Mouse (Mus musculus) CH12.LX (cell line): ENCODE measurements around the gene Slc6a20b.

Experiments
- CTCF ChIP-seq, 2 experiments: IDR thresholded peaks in 1 of 2; conservative IDR thresholded peaks in 1 of 2; 2 replicates each; pipeline ENCODE4 v1.5.1; 2011 to 2012; ENCODE audit warnings: low read depth in 2 of 2, low read length in 2 of 2, improper control_type of control experiment in 1 of 2, inconsistent platforms in 1 of 2, mild to moderate bottlenecking in 1 of 2, moderate library complexity in 1 of 2
- ELF1 ChIP-seq: IDR thresholded peaks from 2 replicates; pipeline ENCODE4 v1.6.1; 2014; ENCODE audit warnings: low read depth, mild to moderate bottlenecking, inconsistent platforms, low read length, improper control_type of control experiment
- EP300 ChIP-seq: IDR thresholded peaks from 2 replicates; pipeline ENCODE4 v1.6.1; 2011; ENCODE audit warnings: low read length, improper control_type of control experiment
- HCFC1 ChIP-seq: IDR thresholded peaks from 2 replicates; pipeline ENCODE4 v1.6.1; 2012; ENCODE audit warnings: low read depth, mild to moderate bottlenecking, inconsistent platforms, low read length, improper control_type of control experiment
- JUND ChIP-seq: conservative IDR thresholded peaks from 2 replicates; pipeline ENCODE4 v1.6.1; 2011; ENCODE audit warnings: low read depth, low read length, improper control_type of control experiment
- NELFE ChIP-seq: IDR thresholded peaks from 2 replicates; pipeline ENCODE4 v1.6.1; 2011; ENCODE audit warnings: low read depth, low read length, improper control_type of control experiment
- POLR2A ChIP-seq: IDR thresholded peaks from 2 replicates; pipeline ENCODE4 v1.6.1; 2011; ENCODE audit warnings: low read depth, mild to moderate bottlenecking, improper control_type of control experiment, low read length
- TCF12 ChIP-seq: IDR thresholded peaks from 2 replicates; pipeline ENCODE4 v1.6.1; 2014; ENCODE audit warnings: low read depth, mild to moderate bottlenecking, inconsistent platforms, low read length, improper control_type of control experiment
- ZMIZ1 ChIP-seq: IDR thresholded peaks from 2 replicates; pipeline ENCODE4 v1.6.1; 2012; ENCODE audit warnings: low read depth, mild to moderate bottlenecking, inconsistent platforms, low read length, improper control_type of control experiment

DNA sequence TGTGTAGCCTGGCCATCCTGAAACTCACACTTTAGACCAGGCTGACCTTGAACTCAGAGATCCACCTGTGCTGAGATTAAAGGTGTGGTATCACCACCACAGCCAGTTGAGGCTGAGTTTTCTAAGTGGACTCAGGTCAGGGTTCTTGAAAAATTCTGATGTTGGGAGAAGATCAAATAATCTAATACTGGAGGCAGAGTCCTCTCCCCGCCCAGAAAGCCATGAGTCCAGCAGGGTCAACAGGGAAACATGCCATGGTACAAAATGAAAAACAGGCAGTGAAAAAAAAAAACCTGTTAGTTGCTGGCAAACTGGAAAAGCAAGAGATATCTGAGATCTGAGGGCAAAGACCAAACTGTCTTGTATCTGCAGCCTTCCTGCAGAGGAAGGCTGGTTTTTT lies 7.7 kb upstream of the Slc6a20b start:
- TF ChIP-seq TCF12 = no peak
- no peak for TF ChIP-seq CTCF (conservative IDR thresholded peaks at IDR 0.05 in 1 of 2, IDR thresholded peaks at IDR 0.05 in 1 of 2; ENCODE audit: low read depth in 2 of 2, low read length in 2 of 2)
- TF ChIP-seq POLR2A = no peak
- no peak for TF ChIP-seq JUND
- TF ChIP-seq EP300 = no peak
- TF ChIP-seq ZMIZ1 = no peak
- TF ChIP-seq HCFC1 = no peak
- no peak for TF ChIP-seq ELF1
- no peak for TF ChIP-seq NELFE
